Mouse (Mus musculus) gastrocnemius, postnatal 36 days (tissue): ENCODE measurements around the gene Cdk2ap2. TPM values are rescaled to one million over a fixed set of nuclear protein-coding genes. Genes with fewer than 3 reads are reported as not detected.

Experiments
- DNase-seq, 2 experiments: peaks; one replicate each; pipeline ENCODE4 v3.0.0; 2022
- intact Hi-C: fragments of 180-260 bp; cut with DNase I; formaldehyde crosslinking; loops from one replicate; pipeline ENCODE4 v1.15.1; 2025
- total RNA-seq, 2 experiments: library from RNA; stranded (reverse); gene quantifications; 2 replicates each; pipeline ENCODE4 v1.2.3; 2021

Cdk2ap2 gene
- total RNA-seq, 2 experiments from 2014 or later = 20.0 to 22.3 TPM

DNA sequence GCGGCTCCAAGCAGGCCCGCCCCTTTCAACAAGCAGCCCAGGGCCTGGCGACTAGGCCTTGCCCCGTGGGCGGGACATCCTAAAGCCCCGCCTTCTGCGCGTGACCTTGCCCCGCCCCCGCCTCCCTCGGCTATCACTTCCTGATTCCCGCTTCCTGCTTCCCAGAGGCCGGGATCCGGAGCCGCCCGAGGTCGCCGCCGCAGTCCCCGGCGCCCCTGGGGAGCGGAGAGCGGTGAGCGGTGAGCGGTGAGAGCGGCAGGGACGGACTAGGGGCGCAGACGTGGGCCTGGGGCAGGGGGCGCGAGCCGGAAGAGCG, 51.5 kb downstream of the Cdk2ap2 start, which contains the start of gene Coro1b:
TSS of gene Coro1b (plus strand) at position 129 of the 316 bp plus-strand sequence.
- intact Hi-C loops = no loop called here

More for the DNA sequence above, 51.5 kb downstream of the Cdk2ap2 start, which contains the start of gene Coro1b:
- peak; percentile 97 to 98 for DNase-seq

Other genes starting within 250 kb of the Cdk2ap2 start
- 1 to 10 TPM; 1.4 to 2.4 TPM for gene Chka, start 245.4 kb upstream of the Cdk2ap2 start, total RNA-seq
- gene Tcirg1, start 190.0 kb upstream of the Cdk2ap2 start, total RNA-seq = 1 to 10 TPM; 4.8 to 5.9 TPM
- 100 to 1,000 TPM; 242 to 273 TPM for gene Ndufs8, start 184.4 kb upstream of the Cdk2ap2 start, total RNA-seq
- gene Aldh3b1, start 167.4 kb upstream of the Cdk2ap2 start, total RNA-seq = 1 to 10 TPM in 1 of 2 experiments, under 1 TPM in 1; 0.92 to 1.6 TPM
- gene Unc93b1, start 162.0 kb upstream of the Cdk2ap2 start, total RNA-seq = 1 to 10 TPM; 5.1 to 7.7 TPM
- not detected for gene Aldh3b3, start 138.5 kb upstream of the Cdk2ap2 start, total RNA-seq
- under 1 TPM; 0.20 to 0.23 TPM for gene Aldh3b2, start 124.9 kb upstream of the Cdk2ap2 start, total RNA-seq
- 1 to 10 TPM; 2.0 to 3.2 TPM for gene Acy3, start 110.6 kb upstream of the Cdk2ap2 start, total RNA-seq
- not detected for gene Tbx10, start 104.4 kb upstream of the Cdk2ap2 start, total RNA-seq
- gene Nudt8, start 96.6 kb upstream of the Cdk2ap2 start, total RNA-seq = 10 to 100 TPM; 22.5 to 23.0 TPM
- under 1 TPM; 0.13 to 0.20 TPM for gene Gm49405, start 96.6 kb upstream of the Cdk2ap2 start, total RNA-seq
- gene Doc2g, start 93.9 kb upstream of the Cdk2ap2 start, total RNA-seq = under 1 TPM; 0.79 to 0.82 TPM
- 100 to 1,000 TPM; 417 to 445 TPM for gene Ndufv1, start 84.4 kb upstream of the Cdk2ap2 start, total RNA-seq
- gene Gstp1, start 59.2 kb upstream of the Cdk2ap2 start, total RNA-seq = 100 to 1,000 TPM; 344 to 368 TPM
- 100 to 1,000 TPM; 148 to 162 TPM for gene Gstp2, start 51.2 kb upstream of the Cdk2ap2 start, total RNA-seq
- not detected for gene Gstp3, start 37.6 kb upstream of the Cdk2ap2 start, total RNA-seq
- gene Cabp2, start 15.6 kb upstream of the Cdk2ap2 start, total RNA-seq = not detected
- gene Pitpnm1, start 2.8 kb downstream of the Cdk2ap2 start, total RNA-seq = 1 to 10 TPM; 3.8 to 4.0 TPM
- 10 to 100 TPM; 58.2 to 68.0 TPM for gene Aip, start 28.7 kb downstream of the Cdk2ap2 start, total RNA-seq
- not detected for gene Gpr152, start 42.6 kb downstream of the Cdk2ap2 start, total RNA-seq
- not detected for gene Cabp4, start 46.9 kb downstream of the Cdk2ap2 start, total RNA-seq
- 10 to 100 TPM; 13.9 to 15.3 TPM for gene Coro1b, start 51.4 kb downstream of the Cdk2ap2 start, total RNA-seq
- gene Ptprcap, start 56.4 kb downstream of the Cdk2ap2 start, total RNA-seq = 1 to 10 TPM in 1 of 2 experiments, under 1 TPM in 1; 0.86 to 1.8 TPM
- gene Rps6kb2, start 66.2 kb downstream of the Cdk2ap2 start, total RNA-seq = 10 to 100 TPM; 25.2 to 26.8 TPM
- 10 to 100 TPM; 26.0 to 26.2 TPM for gene Carns1, start 78.3 kb downstream of the Cdk2ap2 start, total RNA-seq
- gene Tbc1d10c, start 94.1 kb downstream of the Cdk2ap2 start, total RNA-seq = 1 to 10 TPM; 4.7 to 5.6 TPM
- gene Ppp1ca, start 94.9 kb downstream of the Cdk2ap2 start, total RNA-seq = 100 to 1,000 TPM; 196 to 211 TPM
- 1 to 10 TPM; 2.3 to 2.9 TPM for gene Rad9a, start 104.5 kb downstream of the Cdk2ap2 start, total RNA-seq
- under 1 TPM; 0.52 to 0.61 TPM for gene Clcf1, start 117.1 kb downstream of the Cdk2ap2 start, total RNA-seq
- gene AC109138.7, start 117.2 kb downstream of the Cdk2ap2 start, total RNA-seq = not detected
- gene Pold4, start 134.7 kb downstream of the Cdk2ap2 start, total RNA-seq = 10 to 100 TPM; 16.0 to 21.1 TPM
- 1 to 10 TPM; 2.4 to 3.0 TPM for gene Ssh3, start 172.0 kb downstream of the Cdk2ap2 start, total RNA-seq
- gene Ankrd13d, start 186.0 kb downstream of the Cdk2ap2 start, total RNA-seq = under 1 TPM; 0.23 to 0.27 TPM
- gene Grk2, start 209.0 kb downstream of the Cdk2ap2 start, total RNA-seq = 10 to 100 TPM; 41.5 to 52.0 TPM